Comparison of ENCODE assay signal across 26 mouse cellular contexts in the genomic region with DNA sequence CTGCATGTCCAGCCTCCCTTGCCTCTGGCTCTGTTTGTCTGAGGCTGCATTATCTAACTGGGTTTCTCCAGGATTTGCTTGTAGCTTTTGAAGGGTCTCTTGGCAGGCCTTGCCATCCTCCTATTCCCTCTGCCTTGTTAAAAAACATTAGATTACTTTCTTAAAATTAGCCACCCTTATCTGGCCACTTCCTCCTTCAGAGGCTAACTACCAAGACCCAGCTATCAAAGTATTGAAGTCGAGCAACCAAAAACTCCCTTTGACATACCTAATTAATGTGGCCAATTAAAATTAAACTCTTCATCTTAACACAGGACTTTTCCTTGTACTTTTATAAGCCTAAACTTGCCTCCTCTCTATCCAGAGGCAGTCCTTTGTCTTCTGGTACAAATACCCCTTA.
"Had no signal": no experiment of that assay in that cellular context is flagged by ENCODE, and none has a peak within 500 bp of the region (broad histone marks: within the 10 kb centered on the region; RNA-seq: fewer than 3 reads in every experiment).

No protein-coding gene starts in this region.

- ATAC-seq: hindbrain, postnatal 0 days; intestine, embryonic 15.5 days had no signal

- H3K4me3 ChIP-seq: gastrocnemius, adult 2 months; heart, embryonic 10.5 days; heart, embryonic 13.5 days; heart, embryonic 15.5 days; hindbrain, embryonic 13.5 days; hindbrain, embryonic 15.5 days; intestine, embryonic 15.5 days; kidney, embryonic 15.5 days; layer of hippocampus, adult 2 months; left cerebral cortex, adult 2 months; limb, embryonic 13.5 days; limb, embryonic 15.5 days had no signal

- H3K27me3 ChIP-seq: heart, embryonic 13.5 days; heart, embryonic 15.5 days; hindbrain, embryonic 13.5 days; hindbrain, embryonic 15.5 days; intestine, embryonic 15.5 days; kidney, embryonic 15.5 days; limb, embryonic 13.5 days; limb, embryonic 15.5 days had no signal

- H3K27ac ChIP-seq: gastrocnemius, adult 2 months; heart, embryonic 10.5 days; heart, embryonic 13.5 days; heart, embryonic 15.5 days; hindbrain, embryonic 13.5 days; hindbrain, embryonic 15.5 days; hindbrain, postnatal 0 days; intestine, embryonic 15.5 days; kidney, embryonic 15.5 days; kidney, postnatal 0 days; layer of hippocampus, adult 2 months; left cerebral cortex, adult 2 months; limb, embryonic 13.5 days; limb, embryonic 15.5 days had no signal

- H3K9me3 ChIP-seq: heart, embryonic 10.5 days; heart, embryonic 13.5 days; heart, embryonic 15.5 days; hindbrain, embryonic 13.5 days; hindbrain, embryonic 15.5 days; intestine, embryonic 15.5 days; kidney, embryonic 15.5 days; limb, embryonic 13.5 days; limb, embryonic 15.5 days had no signal

- DNase-seq: gastrocnemius, adult 2 months; gastrocnemius, postnatal 10 days; gastrocnemius, postnatal 25 days; heart, adult 18-20 months; heart, postnatal 14 days; heart, postnatal 36 days; kidney, adult 11 months; kidney, adult 2 months; kidney, adult 9 months; kidney, postnatal 25 days; kidney, postnatal 4 days; left cerebral cortex, postnatal 4 days had no signal

- H3K4me2 ChIP-seq: heart, embryonic 13.5 days; heart, embryonic 15.5 days; hindbrain, embryonic 13.5 days; hindbrain, embryonic 15.5 days; intestine, embryonic 15.5 days; kidney, embryonic 15.5 days; limb, embryonic 13.5 days; limb, embryonic 15.5 days had no signal

- H3K9ac ChIP-seq: heart, embryonic 13.5 days; heart, embryonic 15.5 days; hindbrain, embryonic 13.5 days; hindbrain, embryonic 15.5 days; intestine, embryonic 15.5 days; kidney, embryonic 15.5 days; limb, embryonic 13.5 days; limb, embryonic 15.5 days; liver, embryonic 14.5 days had no signal

- H3K4me1 ChIP-seq: heart, embryonic 10.5 days; heart, embryonic 15.5 days; hindbrain, embryonic 13.5 days; hindbrain, embryonic 15.5 days; intestine, embryonic 15.5 days; kidney, embryonic 15.5 days; limb, embryonic 15.5 days had no signal

- H3K36me3 ChIP-seq: heart, embryonic 10.5 days; heart, embryonic 13.5 days; heart, embryonic 15.5 days; hindbrain, embryonic 13.5 days; hindbrain, embryonic 15.5 days; intestine, embryonic 15.5 days; kidney, embryonic 15.5 days; limb, embryonic 13.5 days; limb, embryonic 15.5 days had no signal
